Mouse (Mus musculus): ENCODE data around the gene Ccr3. TPM values are rescaled to one million over a fixed set of nuclear protein-coding genes. Genes with fewer than 3 reads are reported as not detected.
"Not testable (repeated sequence)": the region's sequence is repeated elsewhere in the genome, so short reads cannot be mapped to it uniquely, and the experiment has no call there.

The Ccr3 gene
- polyA plus RNA-seq (2015; fragmentation: Nextera tagmentation; extraction: Ambion mirVana): not detected in 2 replicates

DNA sequence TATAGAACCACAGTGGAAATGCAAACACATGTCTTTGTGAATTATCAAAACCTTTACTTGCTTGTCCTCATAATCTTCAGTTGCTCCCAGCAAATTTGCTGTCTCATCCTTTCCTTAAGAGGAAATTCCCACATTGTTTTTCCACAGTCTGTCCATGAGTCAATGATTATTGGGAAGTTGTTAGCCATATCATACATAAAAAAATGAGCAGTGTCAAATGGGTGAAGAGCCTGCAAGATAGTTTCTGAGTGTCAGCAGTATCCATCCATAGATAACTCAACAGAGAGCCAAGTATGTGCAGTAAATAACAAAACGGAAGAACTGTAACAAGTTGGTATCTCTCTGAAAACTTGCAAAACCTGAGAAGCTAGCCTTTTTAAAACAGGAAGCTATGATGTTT, at the start of gene Ccr3:
TSS of gene Ccr3 (plus strand) at position 301 of the 400 bp plus-strand sequence.
- H3K9ac ChIP-seq (ENCODE audit: low read depth, low read length): no peak within 1 kb of the TSS
- no peak within 1 kb of the TSS for H3K4me2 ChIP-seq (ENCODE audit: low read length)
- no peak for TF ChIP-seq CTCF (IDR thresholded peaks at IDR 0.05; ENCODE audit: low read depth)
- no peaks in the 10 kb centered on the region for H3K36me3 ChIP-seq (ENCODE audit: insufficient read depth, low read length)
- H3K4me3 ChIP-seq (replicated peaks; ENCODE audit: low read depth, low read length): no peak within 1 kb of the TSS
- DNase-seq (ENCODE audit: low spot score) (no peak), ATAC-seq (replicated peaks; ENCODE audit: low FRiP score, low read depth) (no peak)
- WGBS: 86% methylated on average over 1 of the region's 1 CpGs
- no peaks in the 10 kb centered on the region for H3K27me3 ChIP-seq (ENCODE audit: insufficient read depth, low read length)
- H3K4me1 ChIP-seq (replicated peaks; ENCODE audit: insufficient read depth, low read length): no peaks in the 10 kb centered on the region
- no peaks in the 10 kb centered on the region for H3K9me3 ChIP-seq (replicated peaks; ENCODE audit: low read length)
- no peak within 1 kb of the TSS for H3K27ac ChIP-seq

DNA sequence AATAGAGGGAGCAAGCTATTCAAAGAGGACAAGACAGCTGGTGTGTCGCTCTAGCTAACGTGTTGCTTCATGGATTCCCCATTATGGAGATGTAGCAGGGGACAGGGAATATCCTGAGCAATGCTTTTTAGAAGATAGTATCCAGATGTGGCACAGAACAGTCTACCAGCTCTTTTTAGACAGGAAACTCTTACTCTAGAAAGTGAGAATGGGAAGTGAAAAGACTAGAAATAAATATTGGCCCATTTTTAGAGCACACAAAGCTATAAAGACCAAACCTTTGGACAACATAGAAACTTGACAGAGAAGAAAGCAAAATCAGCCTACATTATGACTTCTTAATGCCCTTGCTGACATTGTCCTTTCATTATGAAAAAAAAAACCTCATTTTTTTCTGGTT, 46.1 kb upstream of the Ccr3 start:
- Histone ChIP-seq H3K27ac (no peak overlapping the region), H3K9me3 (replicated peaks; ENCODE audit: low read length) (no peaks in the 10 kb centered on the region), H3K4me2 (ENCODE audit: low read length) (no peak overlapping the region), H3K9ac (ENCODE audit: low read depth, low read length) (no peak overlapping the region), H3K36me3 (ENCODE audit: insufficient read depth, low read length) (no peaks in the 10 kb centered on the region), H3K27me3 (ENCODE audit: insufficient read depth, low read length) (no peaks in the 10 kb centered on the region), H3K4me3 (replicated peaks; ENCODE audit: low read depth, low read length) (no peak overlapping the region), H3K4me1 (replicated peaks; ENCODE audit: insufficient read depth, low read length) (no peaks in the 10 kb centered on the region)
- TF ChIP-seq CTCF (IDR thresholded peaks at IDR 0.05; ENCODE audit: low read depth): no peak
- DNase-seq (ENCODE audit: low spot score) (no peak), ATAC-seq (replicated peaks; ENCODE audit: low FRiP score, low read depth) (no peak)
- 78% methylated on average over 2 of the region's 2 CpGs for WGBS

GRCm38 (mm10) chr9:123976876-123977663, 44.7 kb upstream of the Ccr3 start:
- Histone ChIP-seq H3K27ac (no peak overlapping the region), H3K4me1 (replicated peaks; ENCODE audit: insufficient read depth, low read length) (no peaks in the 10 kb centered on the region), H3K36me3 (ENCODE audit: insufficient read depth, low read length) (no peaks in the 10 kb centered on the region), H3K9ac (ENCODE audit: low read depth, low read length) (no peak overlapping the region), H3K4me2 (ENCODE audit: low read length) (no peak overlapping the region), H3K4me3 (replicated peaks; ENCODE audit: low read depth, low read length) (no peak overlapping the region), H3K9me3 (replicated peaks; ENCODE audit: low read length) (no peaks in the 10 kb centered on the region), H3K27me3 (ENCODE audit: insufficient read depth, low read length) (no peaks in the 10 kb centered on the region)
- WGBS: 81% methylated on average over 9 of the region's 9 CpGs
- TF ChIP-seq CTCF (IDR thresholded peaks at IDR 0.05; ENCODE audit: low read depth): no peak
- no peak for ATAC-seq (replicated peaks; ENCODE audit: low FRiP score, low read depth)
- no peak for DNase-seq (ENCODE audit: low spot score)

- Histone ChIP-seq H3K27ac (no peak within 1 kb of the TSS), H3K4me3 (replicated peaks; ENCODE audit: low read depth, low read length) (no peak within 1 kb of the TSS), H3K9ac (ENCODE audit: low read depth, low read length) (no peak within 1 kb of the TSS), H3K4me2 (ENCODE audit: low read length) (no peak within 1 kb of the TSS), H3K9me3 (replicated peaks; ENCODE audit: low read length) (no peaks in the 10 kb centered on the region), H3K27me3 (ENCODE audit: insufficient read depth, low read length) (no peaks in the 10 kb centered on the region), H3K36me3 (ENCODE audit: insufficient read depth, low read length) (no peaks in the 10 kb centered on the region), H3K4me1 (replicated peaks; ENCODE audit: insufficient read depth, low read length) (no peaks in the 10 kb centered on the region)
- TF ChIP-seq CTCF (IDR thresholded peaks at IDR 0.05; ENCODE audit: low read depth): no peak
- DNase-seq (ENCODE audit: low spot score) (no peak), ATAC-seq (replicated peaks; ENCODE audit: low FRiP score, low read depth) (no peak)
- 44% methylated on average over 1 of the region's 1 CpGs for WGBS
Observed at GRCm38 (mm10) chr9:123978308-123978707, 43.5 kb upstream of the Ccr3 start, which contains the start of gene Ccr1l1. Gene Ccr1l1 (minus strand): TSS chr9:123978408.

- ATAC-seq (replicated peaks; ENCODE audit: low FRiP score, low read depth); DNase-seq (ENCODE audit: low spot score); H3K9me3 ChIP-seq (replicated peaks; ENCODE audit: low read length); H3K27me3 ChIP-seq (ENCODE audit: insufficient read depth, low read length); H3K4me2 ChIP-seq (ENCODE audit: low read length); H3K36me3 ChIP-seq (ENCODE audit: insufficient read depth, low read length); H3K27ac ChIP-seq; H3K4me3 ChIP-seq (replicated peaks; ENCODE audit: low read depth, low read length); H3K9ac ChIP-seq (ENCODE audit: low read depth, low read length); H3K4me1 ChIP-seq (replicated peaks; ENCODE audit: insufficient read depth, low read length): not testable (repeated sequence)
- no CpG with 5 or more reads among the region's 3 CpGs for WGBS
Observed at GRCm38 (mm10) chr9:123980858-123981475, 40.8 kb upstream of the Ccr3 start.

GRCm38 (mm10) chr9:123981909-123982308, 39.9 kb upstream of the Ccr3 start:
- no peaks in the 10 kb centered on the region for H3K9me3 ChIP-seq (replicated peaks; ENCODE audit: low read length)
- H3K27me3 ChIP-seq (ENCODE audit: insufficient read depth, low read length): no peaks in the 10 kb centered on the region
- no peak for TF ChIP-seq CTCF (IDR thresholded peaks at IDR 0.05; ENCODE audit: low read depth)
- H3K4me2 ChIP-seq (ENCODE audit: low read length): no peak overlapping the region
- H3K4me3 ChIP-seq (replicated peaks; ENCODE audit: low read depth, low read length): no peak overlapping the region
- H3K4me1 ChIP-seq (replicated peaks; ENCODE audit: insufficient read depth, low read length): no peaks in the 10 kb centered on the region
- no peak overlapping the region for H3K27ac ChIP-seq
- 76% methylated on average over 4 of the region's 4 CpGs for WGBS
- H3K36me3 ChIP-seq (ENCODE audit: insufficient read depth, low read length): no peaks in the 10 kb centered on the region
- DNase-seq (ENCODE audit: low spot score): no peak
- no peak for ATAC-seq (replicated peaks; ENCODE audit: low FRiP score, low read depth)
- no peak overlapping the region for H3K9ac ChIP-seq (ENCODE audit: low read depth, low read length)

All from kidney, postnatal 0 days (tissue).